Comparison of ENCODE assay signal across 8 mouse cellular contexts in the genomic region with DNA sequence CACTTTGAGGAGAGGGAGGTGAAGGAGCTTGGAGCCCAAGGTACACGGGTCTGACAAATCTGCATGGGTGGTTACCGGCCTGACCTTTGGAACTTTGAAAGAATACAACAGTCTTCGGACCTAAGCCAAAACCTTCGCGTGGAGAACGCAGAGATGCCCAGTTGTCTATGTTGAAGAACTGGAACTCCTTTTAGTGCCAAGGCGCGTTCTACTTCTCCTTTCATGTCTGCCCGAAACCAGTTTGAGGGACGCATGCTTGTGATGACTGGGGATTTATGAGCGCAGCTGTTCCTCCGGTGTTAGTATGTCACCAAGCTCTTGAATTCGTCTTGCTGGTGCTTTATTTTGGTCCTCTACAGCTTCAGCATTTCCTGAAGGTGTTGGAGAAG. TPM values are rescaled to one million over a fixed set of nuclear protein-coding genes. Genes with fewer than 3 reads are reported as not detected.
DNase-seq lines count a peak whose midpoint lies in the region; ATAC-seq lines count a peak whose summit lies in the region.

No protein-coding gene starts in this region.

- no peak for ATAC-seq in inflammation-experienced regulatory T-cells, adult 6 months

- DNase-seq in heart, adult 11 months, result peak; percentile 95
- no peak for DNase-seq in heart, postnatal 25 days (ENCODE audit: low spot score)
- peak; percentile 24 for DNase-seq in c-Kit-positive CD71-negative TER-119-negative erythroid progenitor cells, embryonic 14.5 days (ENCODE audit: low read depth)
- DNase-seq in induced T-regulatory cell, adult 2 months (ENCODE audit: low read depth), result peak; percentile 40
- DNase-seq in lung, postnatal 25 days (ENCODE audit: low spot score), result peak; percentile 19
- no peak for DNase-seq in right cerebral cortex, postnatal 14 days
- no peak for DNase-seq in frontal cortex, postnatal 36 days (ENCODE audit: low spot score in 2 of 2)

- intact Hi-C loops in heart, postnatal 25 days (cut with DNase I), result no loop called here

RNA-seq across cellular contexts. Expression of a gene that starts 1.0 kb away (rescaled TPM):
- total RNA-seq in heart, postnatal 25 days (2021), result 10 to 100 TPM; 24.6 to 24.8 TPM
- 10 to 100 TPM; 81.3 to 95.1 (median 84.9) TPM for polyA plus RNA-seq in inflammation-experienced regulatory T-cells, adult 6 months (2017; shearing (Covaris generic))

RNA-seq across cellular contexts. Expression of a gene that starts 9.1 kb away (rescaled TPM):
- total RNA-seq in heart, postnatal 25 days (2021), result 100 to 1,000 TPM; 160 to 162 TPM
- 10 to 100 TPM; 14.3 to 16.0 (median 14.7) TPM for polyA plus RNA-seq in inflammation-experienced regulatory T-cells, adult 6 months (2017; shearing (Covaris generic))

RNA-seq across cellular contexts. Expression of a gene that starts 24.4 kb away (rescaled TPM):
- 1 to 10 TPM; 6.7 to 9.3 TPM for total RNA-seq in heart, postnatal 25 days (2021)
- 10 to 100 TPM; 19.6 to 40.2 (median 32.7) TPM for polyA plus RNA-seq in inflammation-experienced regulatory T-cells, adult 6 months (2017; shearing (Covaris generic))

RNA-seq across cellular contexts. Expression of a gene that starts 27.5 kb away (rescaled TPM):
- total RNA-seq in heart, postnatal 25 days (2021), result 1 to 10 TPM; 6.8 to 8.9 TPM
- polyA plus RNA-seq in inflammation-experienced regulatory T-cells, adult 6 months (2017; shearing (Covaris generic)), result 10 to 100 TPM; 31.1 to 35.4 (median 32.0) TPM

RNA-seq across cellular contexts. Expression of a gene that starts 40.6 kb away (rescaled TPM):
- total RNA-seq in heart, postnatal 25 days (2021), result 1,000 to 10,000 TPM; 2,545 to 2,748 TPM
- 100 to 1,000 TPM; 223 to 469 (median 223) TPM for polyA plus RNA-seq in inflammation-experienced regulatory T-cells, adult 6 months (2017; shearing (Covaris generic))

Comparison
In these comparisons a context has a peak if more than half of its experiments do, and no peak if none do; other contexts are left out.
1. DNase-seq: peak in heart, adult 11 months (single experiment), c-Kit-positive CD71-negative TER-119-negative erythroid progenitor cells, embryonic 14.5 days (single experiment), induced T-regulatory cell, adult 2 months (single experiment) and lung, postnatal 25 days (single experiment); none in heart, postnatal 25 days (single experiment), right cerebral cortex, postnatal 14 days (single experiment) and frontal cortex, postnatal 36 days (0 of 2).